Mouse (Mus musculus): ENCODE data around the gene Mmp27. TPM values are rescaled to one million over a fixed set of nuclear protein-coding genes. Genes with fewer than 3 reads are reported as not detected.

Mmp27 gene
- polyA plus RNA-seq, 1 experiment from 2014 or later: 0.06 TPM

DNA sequence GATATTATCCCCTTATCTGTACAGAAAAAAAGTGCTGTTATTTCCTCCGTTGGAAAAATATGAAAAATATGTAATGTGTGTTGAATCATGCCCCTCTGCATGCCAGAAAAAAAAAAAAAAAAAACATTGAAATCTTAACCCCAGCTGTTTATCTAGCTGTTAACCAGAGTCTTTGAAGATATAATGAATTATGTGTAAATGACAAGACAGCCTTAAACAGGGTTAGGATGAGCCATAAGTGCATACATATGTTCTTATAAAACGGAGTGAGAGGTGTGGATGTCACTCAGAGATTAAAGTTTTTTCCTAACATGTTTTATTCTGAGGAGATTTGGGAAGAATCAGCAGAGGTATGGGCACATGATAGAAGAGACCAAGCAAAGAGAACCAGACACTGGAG is 3.3 kb upstream of the Mmp27 start:
- no peak overlapping the region for H3K4me3 ChIP-seq (replicated peaks)
- 35% methylated on average over 2 of the region's 2 CpGs for WGBS
- H3K9ac ChIP-seq: no peak overlapping the region
- no peaks in the 10 kb centered on the region for H3K9me3 ChIP-seq
- H3K4me2 ChIP-seq: no peak overlapping the region
- no peaks in the 10 kb centered on the region for H3K36me3 ChIP-seq
- no peak overlapping the region for H3K27ac ChIP-seq
- no peaks in the 10 kb centered on the region for H3K27me3 ChIP-seq (replicated peaks)
- ATAC-seq (ENCODE audit: insufficient read depth, low FRiP score, low read depth): no peak
- no peaks in the 10 kb centered on the region for H3K4me1 ChIP-seq

DNA sequence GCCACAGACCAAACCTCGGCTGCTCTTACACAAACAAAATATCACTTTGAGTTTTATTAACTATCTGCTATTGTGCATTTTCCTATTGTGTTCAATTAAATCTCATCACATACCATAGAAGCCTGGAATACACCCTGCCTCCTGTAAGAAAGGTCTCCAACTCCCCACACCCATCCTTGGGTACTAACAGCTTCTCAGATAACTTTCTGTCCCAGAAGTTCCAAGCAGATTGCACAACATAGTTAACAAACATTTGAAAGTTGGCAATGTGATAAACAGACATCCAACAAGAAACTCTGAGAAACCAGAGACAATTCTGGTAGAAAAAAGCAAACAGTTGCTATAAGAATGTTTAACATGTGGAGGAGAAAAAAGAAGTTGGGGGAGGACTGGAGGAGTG is 711 bp upstream of the Mmp27 start:
- Histone ChIP-seq H3K4me2 (no peak overlapping the region), H3K9me3 (no peaks in the 10 kb centered on the region), H3K9ac (no peak overlapping the region), H3K4me3 (replicated peaks) (no peak overlapping the region), H3K36me3 (no peaks in the 10 kb centered on the region), H3K27me3 (replicated peaks) (no peaks in the 10 kb centered on the region), H3K4me1 (no peaks in the 10 kb centered on the region), H3K27ac (no peak overlapping the region)
- no peak for ATAC-seq (ENCODE audit: insufficient read depth, low FRiP score, low read depth)
- 73% methylated on average over 1 of the region's 1 CpGs for WGBS

DNA sequence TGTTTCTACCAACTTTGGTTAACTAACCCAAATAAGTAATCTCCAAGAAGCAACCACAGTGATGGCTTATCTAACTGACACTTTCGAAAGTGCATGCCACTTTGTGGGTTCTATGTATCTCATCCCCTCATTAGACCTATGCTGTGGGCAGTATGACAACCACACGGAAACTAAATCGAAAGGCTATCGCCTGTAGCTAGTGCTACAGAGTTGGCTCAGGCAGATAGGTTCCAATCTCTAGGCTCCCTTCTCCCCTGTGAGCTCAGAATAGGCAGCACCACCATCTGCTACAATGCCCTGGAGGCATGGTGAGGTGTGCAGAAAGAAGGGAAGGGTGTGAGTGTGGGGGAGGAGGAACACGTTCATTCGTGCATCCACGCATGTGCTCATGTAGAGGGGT is 992 bp downstream of the Mmp27 start:
- no peaks in the 10 kb centered on the region for H3K4me1 ChIP-seq
- WGBS: 87% methylated on average over 7 of the region's 7 CpGs
- no peak for ATAC-seq (ENCODE audit: insufficient read depth, low FRiP score, low read depth)

GRCm38 (mm10) chr9:7572663-7573308 is 1.6 kb downstream of the Mmp27 start:
- no peak for ATAC-seq (ENCODE audit: insufficient read depth, low FRiP score, low read depth)
- Histone ChIP-seq H3K4me2 (no peak overlapping the region), H3K36me3 (no peaks in the 10 kb centered on the region), H3K27ac (no peak overlapping the region), H3K9me3 (no peaks in the 10 kb centered on the region), H3K4me1 (no peaks in the 10 kb centered on the region), H3K4me3 (replicated peaks) (no peak overlapping the region), H3K9ac (no peak overlapping the region), H3K27me3 (replicated peaks) (no peaks in the 10 kb centered on the region)
- WGBS: 45% methylated on average over 2 of the region's 2 CpGs

More for the DNA sequence above, 992 bp downstream of the Mmp27 start:
- H3K4me3 ChIP-seq (replicated peaks): no peak overlapping the region
- no peak overlapping the region for H3K27ac ChIP-seq
- H3K27me3 ChIP-seq (replicated peaks): no peaks in the 10 kb centered on the region
- H3K9me3 ChIP-seq: no peaks in the 10 kb centered on the region
- no peak overlapping the region for H3K4me2 ChIP-seq
- H3K9ac ChIP-seq: no peak overlapping the region
- no peaks in the 10 kb centered on the region for H3K36me3 ChIP-seq

- Histone ChIP-seq H3K9me3 (no peaks in the 10 kb centered on the region), H3K36me3 (no peaks in the 10 kb centered on the region), H3K4me3 (replicated peaks) (no peak overlapping the region), H3K27ac (no peak overlapping the region), H3K9ac (no peak overlapping the region), H3K4me1 (no peaks in the 10 kb centered on the region), H3K4me2 (no peak overlapping the region), H3K27me3 (replicated peaks) (no peaks in the 10 kb centered on the region)
- ATAC-seq (ENCODE audit: insufficient read depth, low FRiP score, low read depth): no peak
- 76% methylated on average over 3 of the region's 3 CpGs for WGBS
Measured at GRCm38 (mm10) chr9:7575526-7575925, 4.3 kb downstream of the Mmp27 start.

DNA sequence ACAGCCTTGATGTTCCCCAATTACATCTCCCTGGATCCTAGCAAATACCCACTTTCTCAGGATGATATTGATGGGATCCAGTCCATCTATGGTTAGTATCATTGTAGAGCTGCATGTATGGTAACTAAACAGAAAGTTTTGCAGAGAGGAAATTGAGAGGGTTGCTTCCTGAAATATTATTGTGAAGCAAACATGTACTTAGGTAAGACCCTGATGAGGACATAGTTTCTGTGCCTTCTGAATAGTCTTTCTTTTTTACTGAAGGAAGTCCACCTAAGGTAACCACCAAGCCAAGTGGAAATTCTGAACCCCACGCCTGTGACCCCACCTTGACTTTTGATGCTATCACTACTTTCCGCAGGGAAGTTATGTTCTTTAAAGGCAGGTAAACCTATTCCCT is 6.2 kb downstream of the Mmp27 start:
- no peaks in the 10 kb centered on the region for H3K4me1 ChIP-seq
- WGBS: 94% methylated on average over 2 of the region's 2 CpGs
- ATAC-seq (ENCODE audit: insufficient read depth, low FRiP score, low read depth): no peak

GRCm38 (mm10) chr9:7590063-7590462 is 18.9 kb downstream of the Mmp27 start:
- WGBS: 67% methylated on average over 8 of the region's 8 CpGs
- Histone ChIP-seq H3K27me3 (replicated peaks) (no peaks in the 10 kb centered on the region), H3K27ac (no peak overlapping the region), H3K4me2 (no peak overlapping the region), H3K4me3 (replicated peaks) (no peak overlapping the region), H3K9me3 (no peaks in the 10 kb centered on the region), H3K4me1 (peaks cover 4% of the 10 kb centered on the region; the same call in 1 of the 2 replicates), H3K36me3 (no peaks in the 10 kb centered on the region), H3K9ac (no peak overlapping the region)
- no peak for ATAC-seq (ENCODE audit: insufficient read depth, low FRiP score, low read depth)

More for the DNA sequence above, 6.2 kb downstream of the Mmp27 start:
- Histone ChIP-seq H3K4me2 (no peak overlapping the region), H3K27me3 (replicated peaks) (no peaks in the 10 kb centered on the region), H3K9me3 (no peaks in the 10 kb centered on the region), H3K4me3 (replicated peaks) (no peak overlapping the region), H3K27ac (no peak overlapping the region), H3K9ac (no peak overlapping the region), H3K36me3 (no peaks in the 10 kb centered on the region)

DNA sequence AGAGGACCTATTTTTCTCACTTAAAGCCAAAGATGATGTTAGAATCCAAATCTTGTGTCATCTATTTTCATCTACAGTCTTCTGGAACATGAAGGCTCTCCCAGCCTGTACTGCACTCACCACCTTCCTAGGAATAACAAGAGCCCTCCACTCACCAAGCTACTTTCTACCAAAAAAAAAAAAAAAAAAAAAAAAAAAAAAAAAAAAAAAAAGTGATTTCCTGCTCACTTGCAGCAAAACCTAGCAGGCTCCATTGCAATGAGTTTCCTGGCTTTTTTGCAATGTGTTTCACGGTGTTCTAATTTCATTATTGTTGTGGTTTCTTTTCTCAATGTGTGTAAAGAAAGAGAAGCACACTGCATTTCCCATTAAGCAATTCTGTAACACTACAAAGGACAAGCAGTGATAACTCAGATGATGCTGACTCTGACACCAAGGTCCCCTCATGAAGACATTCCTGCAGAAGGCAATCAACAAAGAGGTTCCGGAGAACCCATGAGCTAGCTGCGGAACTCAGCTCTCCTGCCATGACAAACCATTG is 22.1 kb downstream of the Mmp27 start:
- no peak overlapping the region for H3K27ac ChIP-seq
- no peaks in the 10 kb centered on the region for H3K9me3 ChIP-seq
- no peak overlapping the region for H3K9ac ChIP-seq
- no peaks in the 10 kb centered on the region for H3K27me3 ChIP-seq (replicated peaks)
- no peaks in the 10 kb centered on the region for H3K36me3 ChIP-seq
- no peak overlapping the region for H3K4me3 ChIP-seq (replicated peaks)
- no peak for ATAC-seq (ENCODE audit: insufficient read depth, low FRiP score, low read depth)
- H3K4me1 ChIP-seq: peaks cover 4% of the 10 kb centered on the region; the same call in 1 of the 2 replicates
- WGBS: 86% methylated on average over 3 of the region's 3 CpGs
- no peak overlapping the region for H3K4me2 ChIP-seq

DNA sequence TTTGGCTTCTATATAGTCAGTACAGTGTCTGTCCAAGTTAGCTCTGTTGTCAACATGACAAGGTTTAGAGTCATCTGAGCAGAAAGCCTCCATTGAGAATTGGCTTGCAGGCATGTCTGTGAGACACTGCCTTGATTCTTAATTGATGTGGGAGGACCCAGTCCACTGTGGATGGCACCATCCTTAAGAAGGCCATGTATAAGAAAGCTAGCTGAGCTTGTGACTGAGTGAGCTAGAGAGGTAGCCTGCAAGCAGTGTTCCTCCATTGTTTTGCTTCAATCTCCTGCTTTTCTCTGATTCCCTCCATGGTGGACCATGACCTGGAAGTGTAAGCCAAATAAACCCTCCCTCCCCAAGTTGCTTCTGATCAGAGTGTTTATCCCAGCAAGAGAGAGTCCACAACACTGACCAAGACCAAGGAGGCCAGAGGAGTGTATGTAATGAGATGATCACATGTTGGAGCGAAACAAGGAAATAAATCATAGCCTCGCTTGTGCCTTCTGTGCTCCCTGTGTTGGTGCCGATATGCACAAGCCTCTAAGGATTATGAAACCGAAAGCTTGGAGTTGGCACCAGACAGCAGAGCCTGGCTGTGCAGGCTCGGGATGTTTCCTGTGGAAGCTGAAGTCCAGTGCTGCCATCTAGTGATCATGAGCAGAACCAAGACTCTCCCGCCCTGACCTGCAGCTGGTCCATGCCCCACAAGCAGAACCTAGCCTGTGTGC is 23.8 kb downstream of the Mmp27 start:
- no peak overlapping the region for H3K27ac ChIP-seq
- 0 out of 2 replicates have a peak overlapping the region, but pooled peaks have one; percentile 16 for H3K9ac ChIP-seq

GRCm38 (mm10) chr9:7602982-7603742 is 32.0 kb downstream of the Mmp27 start:
- Histone ChIP-seq H3K27me3 (replicated peaks) (no peaks in the 10 kb centered on the region), H3K27ac (no peak overlapping the region), H3K36me3 (no peaks in the 10 kb centered on the region), H3K9me3 (no peaks in the 10 kb centered on the region), H3K9ac (no peak overlapping the region), H3K4me3 (replicated peaks) (no peak overlapping the region), H3K4me1 (no peaks in the 10 kb centered on the region), H3K4me2 (no peak overlapping the region)
- ATAC-seq (ENCODE audit: insufficient read depth, low FRiP score, low read depth): no peak
- WGBS: 0% methylated on average over 3 of the region's 3 CpGs

More for the DNA sequence above, 23.8 kb downstream of the Mmp27 start:
- peak overlapping the region; percentile 37 for H3K4me3 ChIP-seq (replicated peaks)
- H3K9me3 ChIP-seq: no peaks in the 10 kb centered on the region
- peaks cover 4% of the 10 kb centered on the region; the same call in 1 of the 2 replicates for H3K4me1 ChIP-seq
- ATAC-seq (ENCODE audit: insufficient read depth, low FRiP score, low read depth): peak; percentile 94
- H3K36me3 ChIP-seq: no peaks in the 10 kb centered on the region
- no peaks in the 10 kb centered on the region for H3K27me3 ChIP-seq (replicated peaks)
- peak overlapping the region; percentile 57 for H3K4me2 ChIP-seq
- WGBS: 7% methylated on average over 6 of the region's 6 CpGs

- WGBS: 62% methylated on average over 6 of the region's 6 CpGs
- H3K36me3 ChIP-seq: no peaks in the 10 kb centered on the region
- no peak overlapping the region for H3K4me3 ChIP-seq (replicated peaks)
- H3K4me2 ChIP-seq: no peak overlapping the region
- no peak overlapping the region for H3K27ac ChIP-seq
- H3K9me3 ChIP-seq: no peaks in the 10 kb centered on the region
- no peak overlapping the region for H3K9ac ChIP-seq
- H3K4me1 ChIP-seq: no peaks in the 10 kb centered on the region
- no peak for ATAC-seq (ENCODE audit: insufficient read depth, low FRiP score, low read depth)
- H3K27me3 ChIP-seq (replicated peaks): no peaks in the 10 kb centered on the region
Measured at GRCm38 (mm10) chr9:7604005-7604404, 32.8 kb downstream of the Mmp27 start.

GRCm38 (mm10) chr9:7605638-7606037 is 34.4 kb downstream of the Mmp27 start:
- Histone ChIP-seq H3K27me3 (replicated peaks) (no peaks in the 10 kb centered on the region), H3K4me3 (replicated peaks) (no peak overlapping the region), H3K9ac (no peak overlapping the region), H3K4me1 (no peaks in the 10 kb centered on the region), H3K27ac (no peak overlapping the region), H3K36me3 (no peaks in the 10 kb centered on the region), H3K4me2 (no peak overlapping the region), H3K9me3 (no peaks in the 10 kb centered on the region)
- no peak for ATAC-seq (ENCODE audit: insufficient read depth, low FRiP score, low read depth)
- 84% methylated on average over 12 of the region's 12 CpGs for WGBS

Measured in stomach, embryonic 15.5 days (tissue).